Mouse (Mus musculus) common myeloid progenitor, adult 5-6 weeks (primary cell): ENCODE results near the gene Galnt16. TPM values are rescaled to one million over a fixed set of nuclear protein-coding genes. Genes with fewer than 3 reads are reported as not detected.

Source experiments
- ATAC-seq: replicated peaks from 2 replicates; pipeline ENCODE4 v1.8.0; 2016; ENCODE audit warnings: low read depth, mild to moderate bottlenecking, moderate TSS enrichment, inconsistent platforms; ENCODE audit not compliant: poor library complexity, severe bottlenecking
- total RNA-seq: library from RNA; stranded (forward); fragments of 200-1000, 187-1606 nt; gene quantifications from 2 replicates; pipeline ENCODE4 v1.2.3, GENCODE M21; 2017

Gene Galnt16
- total RNA-seq, 1 experiment from 2014 or later, result not detected

GRCm38 (mm10) chr12:80530052-80530451 lies 12.0 kb downstream of the Galnt16 start:
- ATAC-seq, result no peak

- ATAC-seq, result no peak
These were observed 12.6 kb downstream of the Galnt16 start for GRCm38 (mm10) chr12:80530630-80531029.

- ATAC-seq, result no peak
These were observed 13.5 kb downstream of the Galnt16 start for GRCm38 (mm10) chr12:80531585-80531984.

GRCm38 (mm10) chr12:80533876-80534275 lies 15.8 kb downstream of the Galnt16 start:
- ATAC-seq, result no peak

GRCm38 (mm10) chr12:80537313-80537712 lies 19.2 kb downstream of the Galnt16 start:
- no peak for ATAC-seq

GRCm38 (mm10) chr12:80538311-80538710 lies 20.2 kb downstream of the Galnt16 start:
- no peak for ATAC-seq

GRCm38 (mm10) chr12:80545310-80545709 lies 27.2 kb downstream of the Galnt16 start:
- no peak for ATAC-seq

- no peak for ATAC-seq
These were observed 31.6 kb downstream of the Galnt16 start for GRCm38 (mm10) chr12:80549646-80550045.

- no peak for ATAC-seq
These were observed 35.1 kb downstream of the Galnt16 start for GRCm38 (mm10) chr12:80553157-80553556.

- no peak for ATAC-seq
These were observed 36.2 kb downstream of the Galnt16 start for GRCm38 (mm10) chr12:80554312-80554711.

GRCm38 (mm10) chr12:80561904-80562303 lies 43.8 kb downstream of the Galnt16 start:
- no peak for ATAC-seq

- ATAC-seq, result no peak
These were observed 44.7 kb downstream of the Galnt16 start for GRCm38 (mm10) chr12:80562793-80563192.

GRCm38 (mm10) chr12:80564990-80565389 lies 46.9 kb downstream of the Galnt16 start:
- ATAC-seq, result no peak

GRCm38 (mm10) chr12:80565793-80566192 lies 47.7 kb downstream of the Galnt16 start:
- ATAC-seq, result no peak

GRCm38 (mm10) chr12:80566502-80566901 lies 48.4 kb downstream of the Galnt16 start:
- no peak for ATAC-seq

GRCm38 (mm10) chr12:80567375-80567774 lies 49.3 kb downstream of the Galnt16 start:
- no peak for ATAC-seq

GRCm38 (mm10) chr12:80569561-80569960 lies 51.5 kb downstream of the Galnt16 start:
- no peak for ATAC-seq

- ATAC-seq, result no peak
These were observed 56.2 kb downstream of the Galnt16 start for GRCm38 (mm10) chr12:80574318-80574717.

- no peak for ATAC-seq
These were observed 56.8 kb downstream of the Galnt16 start for GRCm38 (mm10) chr12:80574825-80575371.

- 0 out of 2 replicates have a peak, but pooled peaks have one; percentile 56 for ATAC-seq
These were observed 59.0 kb downstream of the Galnt16 start for GRCm38 (mm10) chr12:80577049-80577448.

GRCm38 (mm10) chr12:80581357-80581756 lies 63.3 kb downstream of the Galnt16 start:
- ATAC-seq, result no peak

- no peak for ATAC-seq
These were observed 66.9 kb downstream of the Galnt16 start for GRCm38 (mm10) chr12:80584973-80585372.
